In genomic region chr6:5725611-5726236, GRCm38 (mm10) we compare ENCODE assay signal across 9 mouse cellular contexts. TPM values are rescaled to one million over a fixed set of nuclear protein-coding genes. Genes with fewer than 3 reads are reported as not detected.
DNase-seq lines count a peak whose midpoint lies in the region; ATAC-seq and TF ChIP-seq lines count a peak whose summit lies in the region.
"Had no signal": no experiment of that assay in that cellular context is flagged by ENCODE, and none has a peak within 500 bp of the region (broad histone marks: within the 10 kb centered on the region; RNA-seq: fewer than 3 reads in every experiment).

Gene Dync1i1, plus strand, starts transcription at chr6:5725639.

- peak within 1 kb of the TSS; percentile 38 for H3K4me3 ChIP-seq in lung, embryonic 14.5 days (ENCODE audit: low read depth, low read length)
- H3K4me3 ChIP-seq in lung, adult 2 months (replicated peaks; ENCODE audit: extremely low read depth, low read depth, low read length) = no peak within 1 kb of the TSS
- peak within 1 kb of the TSS; percentile 46 for H3K4me3 ChIP-seq in embryonic facial prominence, embryonic 12.5 days
- H3K4me3 ChIP-seq in kidney, embryonic 16.5 days (ENCODE audit: low read length) = peak within 1 kb of the TSS; percentile 57
- H3K4me3 ChIP-seq in limb, embryonic 15.5 days = peak within 1 kb of the TSS; percentile 50

- 1% methylated on average over 40 of the region's 40 CpGs for WGBS in lung, embryonic 14.5 days
- WGBS in lung, adult 2 months = 2% methylated on average over 40 of the region's 40 CpGs
- WGBS in embryonic facial prominence, embryonic 12.5 days = under 1% methylated on average over 40 of the region's 40 CpGs
- whole genome bisulfite sequencing in kidney, embryonic 16.5 days = under 1% methylated on average over 40 of the region's 40 CpGs
- under 1% methylated on average over 34 of the region's 40 CpGs for WGBS in limb, embryonic 15.5 days

- TF ChIP-seq POLR2A in lung, adult 2 months (IDR thresholded peaks at IDR 0.05; ENCODE audit: borderline replicate concordance, extremely low read depth, low read depth, low read length) = no peak

- no peak for TF ChIP-seq CTCF in lung, embryonic 14.5 days (IDR thresholded peaks at IDR 0.05; ENCODE audit: low read depth)
- no peak for TF ChIP-seq CTCF in lung, adult 2 months (IDR thresholded peaks at IDR 0.05; ENCODE audit: insufficient read depth, low read length)

- ATAC-seq in lung, embryonic 14.5 days (ENCODE audit: insufficient read depth) = peak; percentile 95
- ATAC-seq in embryonic facial prominence, embryonic 12.5 days (ENCODE audit: insufficient number of reproducible peaks, insufficient read depth, low FRiP score, low TSS enrichment) = peak; percentile 74; the same call in 1 of the 2 replicates
- peak; percentile 96 for ATAC-seq in kidney, embryonic 16.5 days (ENCODE audit: low FRiP score, low TSS enrichment)
- ATAC-seq in limb, embryonic 15.5 days (ENCODE audit: insufficient number of reproducible peaks, low FRiP score, low TSS enrichment, low read depth) = peak; percentile 75

- no peaks in the 10 kb centered on the region for H3K9me3 ChIP-seq in lung, embryonic 14.5 days (ENCODE audit: low read depth, low read length)
- H3K9me3 ChIP-seq in embryonic facial prominence, embryonic 12.5 days = no peaks in the 10 kb centered on the region
- no peaks in the 10 kb centered on the region for H3K9me3 ChIP-seq in kidney, embryonic 16.5 days (ENCODE audit: low read length)
- H3K9me3 ChIP-seq in limb, embryonic 15.5 days = no peaks in the 10 kb centered on the region

- peaks cover 18% of the 10 kb centered on the region for H3K27me3 ChIP-seq in lung, embryonic 14.5 days (ENCODE audit: insufficient read depth, low read length)
- H3K27me3 ChIP-seq in embryonic facial prominence, embryonic 12.5 days = peaks cover 5% of the 10 kb centered on the region
- peaks cover 12% of the 10 kb centered on the region; the same call in 1 of the 2 replicates for H3K27me3 ChIP-seq in kidney, embryonic 16.5 days (ENCODE audit: insufficient read depth, low read length)
- H3K27me3 ChIP-seq in limb, embryonic 15.5 days = peaks cover 7% of the 10 kb centered on the region
- H3K27me3 ChIP-seq: CH12.LX had no signal

- no peak within 1 kb of the TSS for H3K27ac ChIP-seq in lung, embryonic 14.5 days (ENCODE audit: low read depth)
- no peak within 1 kb of the TSS for H3K27ac ChIP-seq in embryonic facial prominence, embryonic 12.5 days
- H3K27ac ChIP-seq in kidney, embryonic 16.5 days (ENCODE audit: low read length) = no peak within 1 kb of the TSS
- H3K27ac ChIP-seq in limb, embryonic 15.5 days = no peak within 1 kb of the TSS

- no peaks in the 10 kb centered on the region for H3K4me1 ChIP-seq in lung, embryonic 14.5 days (ENCODE audit: insufficient read depth)
- no peaks in the 10 kb centered on the region for H3K4me1 ChIP-seq in lung, adult 2 months (ENCODE audit: control insufficient read depth, insufficient read depth, low read length)
- peaks cover 10% of the 10 kb centered on the region; the same call in 1 of the 2 replicates for H3K4me1 ChIP-seq in embryonic facial prominence, embryonic 12.5 days
- peaks cover 7% of the 10 kb centered on the region; the same call in 1 of the 2 replicates for H3K4me1 ChIP-seq in kidney, embryonic 16.5 days (ENCODE audit: insufficient read depth, low read length)
- H3K4me1 ChIP-seq in limb, embryonic 15.5 days = peaks cover 10% of the 10 kb centered on the region

- peak within 1 kb of the TSS; percentile 82 for H3K4me2 ChIP-seq in lung, embryonic 14.5 days
- peak within 1 kb of the TSS; percentile 89 for H3K4me2 ChIP-seq in embryonic facial prominence, embryonic 12.5 days (replicated peaks)
- H3K4me2 ChIP-seq in kidney, embryonic 16.5 days (replicated peaks; ENCODE audit: low read depth, low read length) = peak within 1 kb of the TSS; percentile 88
- peak within 1 kb of the TSS; percentile 90 for H3K4me2 ChIP-seq in limb, embryonic 15.5 days

- DNase-seq in lung, embryonic 14.5 days = peak; percentile 68
- no peak for DNase-seq in lung, adult 2 months
- DNase-seq in heart, adult 9 months (ENCODE audit: low spot score in 2 of 2) = peak; percentile 1 to 6
- DNase-seq in neural tube, embryonic 10.5 days (ENCODE audit: extremely low spot score, low spot score) = peak; percentile 65
- DNase-seq in testis, postnatal 14 days (ENCODE audit: low spot score) = peak; percentile 71

- peak within 1 kb of the TSS; percentile 32 for H3K9ac ChIP-seq in lung, embryonic 14.5 days
- H3K9ac ChIP-seq in embryonic facial prominence, embryonic 12.5 days = peak within 1 kb of the TSS; percentile 46
- H3K9ac ChIP-seq in kidney, embryonic 16.5 days (replicated peaks; ENCODE audit: low read length) = peak within 1 kb of the TSS; percentile 64
- peak within 1 kb of the TSS; percentile 42 for H3K9ac ChIP-seq in limb, embryonic 15.5 days

- H3K36me3 ChIP-seq in lung, embryonic 14.5 days (ENCODE audit: insufficient read depth) = no peaks in the 10 kb centered on the region
- H3K36me3 ChIP-seq in embryonic facial prominence, embryonic 12.5 days = no peaks in the 10 kb centered on the region
- H3K36me3 ChIP-seq in kidney, embryonic 16.5 days (ENCODE audit: insufficient read depth, low read length) = no peaks in the 10 kb centered on the region
- no peaks in the 10 kb centered on the region for H3K36me3 ChIP-seq in limb, embryonic 15.5 days

RNA-seq across cellular contexts. Expression of gene Dync1i1, which starts in this region (rescaled TPM):
- 0.62 and 0.71 TPM in 2 replicates for polyA plus RNA-seq in lung, embryonic 14.5 days (2014; fragmentation: Nextera tagmentation; extraction: Ambion mirVana)
- 0.20 and 0.60 TPM in 2 replicates for polyA plus RNA-seq in lung, adult 2 months (2012; rRNA removed)
- polyA plus RNA-seq in embryonic facial prominence, embryonic 12.5 days (2016; fragmentation: Nextera tagmentation; extraction: Ambion mirVana) = 7.4 and 9.1 TPM in 2 replicates
- 3.2 and 3.8 TPM in 2 replicates for polyA plus RNA-seq in kidney, embryonic 16.5 days (2015; fragmentation: Nextera tagmentation; extraction: Ambion mirVana)
- 8.6 and 15.0 TPM in 2 replicates for polyA plus RNA-seq in limb, embryonic 15.5 days (2015; fragmentation: Nextera tagmentation; extraction: Ambion mirVana)

Comparison
In these comparisons a context has a peak if more than half of its experiments do, and no peak if none do; other contexts are left out.
1. Peak in DNase-seq, ATAC-seq, H3K4me3 ChIP-seq, H3K9ac ChIP-seq and H3K4me2 ChIP-seq in lung, embryonic 14.5 days; RNA of the gene not detected or under 1 TPM.